Mouse (Mus musculus) MEL (cell line): ENCODE measurements at regions not wholly inside any gene's neighbourhood (a gene's known extent, or its start where the extent isn't known, plus 50 kb on each side); places are given as distances from the start of the nearest gene placed in this dataset.

Experiments used
- BHLHE40 ChIP-seq: IDR thresholded peaks from 2 replicates; pipeline ENCODE4 v1.6.1; 2012; ENCODE audit warnings: low read depth, mild to moderate bottlenecking, inconsistent platforms, low read length, improper control_type of control experiment, borderline replicate concordance
- CTCF ChIP-seq, 3 experiments: IDR thresholded peaks in 2 of 3; conservative IDR thresholded peaks in 1 of 3; 2 replicates each; pipeline ENCODE4 v1.5.1; 2011 to 2012; ENCODE audit warnings: low read length in 3 of 3, low read depth in 2 of 3, mild to moderate bottlenecking in 2 of 3, improper control_type of control experiment in 1 of 3, inconsistent platforms in 1 of 3, mixed read lengths in 1 of 3, moderate library complexity in 1 of 3; ENCODE audit not compliant: control insufficient read depth in 1 of 3, insufficient read depth in 1 of 3, poor library complexity in 1 of 3, severe bottlenecking in 1 of 3
- EP300 ChIP-seq, 2 experiments: IDR thresholded peaks; 2 replicates each; pipeline ENCODE4 v1.6.1; 2011; ENCODE audit warnings: improper control_type of control experiment in 2 of 2, low read length in 2 of 2, low read depth in 1 of 2, mild to moderate bottlenecking in 1 of 2
- MAX ChIP-seq: IDR thresholded peaks from 2 replicates; pipeline ENCODE4 v1.6.1; 2011; ENCODE audit warnings: low read length, improper control_type of control experiment
- POLR2A ChIP-seq, 2 experiments: IDR thresholded peaks; 2 replicates each; pipeline ENCODE4 v1.6.1; 2011 to 2012; ENCODE audit warnings: low read length in 2 of 2, mild to moderate bottlenecking in 2 of 2, control low read depth in 1 of 2, improper control_type of control experiment in 1 of 2, low read depth in 1 of 2, moderate library complexity in 1 of 2; ENCODE audit not compliant: control insufficient read depth in 1 of 2, insufficient read depth in 1 of 2, poor library complexity in 1 of 2

- TF ChIP-seq EP300 (IDR thresholded peaks at IDR 0.05; ENCODE audit: low read depth in 1 of 2, low read length in 2 of 2), result no peak
- no peak for TF ChIP-seq CTCF (IDR thresholded peaks at IDR 0.05 in 2 of 3, conservative IDR thresholded peaks at IDR 0.05 in 1 of 3; ENCODE audit: control insufficient read depth in 1 of 3, insufficient read depth in 1 of 3, low read depth in 2 of 3, low read length in 3 of 3, poor library complexity in 1 of 3, severe bottlenecking in 1 of 3)
- TF ChIP-seq POLR2A (IDR thresholded peaks at IDR 0.05; ENCODE audit: control insufficient read depth in 1 of 2, insufficient read depth in 1 of 2, low read depth in 1 of 2, low read length in 2 of 2, poor library complexity in 1 of 2), result no peak
- no peak for TF ChIP-seq MAX
- no peak for TF ChIP-seq BHLHE40
Observed at GRCm38 (mm10) chr7:71470418-71470817, 119.1 kb upstream of the Gm10295 start.
